Mouse (Mus musculus): ENCODE measurements around the gene Gm10096. TPM values are rescaled to one million over a fixed set of nuclear protein-coding genes. Genes with fewer than 3 reads are reported as not detected.
"Not testable (repeated sequence)": the region's sequence is repeated elsewhere in the genome, so short reads cannot be mapped to it uniquely, and the experiment has no call there.

Gm10096 gene
- not detected for total RNA-seq (2021)

DNA sequence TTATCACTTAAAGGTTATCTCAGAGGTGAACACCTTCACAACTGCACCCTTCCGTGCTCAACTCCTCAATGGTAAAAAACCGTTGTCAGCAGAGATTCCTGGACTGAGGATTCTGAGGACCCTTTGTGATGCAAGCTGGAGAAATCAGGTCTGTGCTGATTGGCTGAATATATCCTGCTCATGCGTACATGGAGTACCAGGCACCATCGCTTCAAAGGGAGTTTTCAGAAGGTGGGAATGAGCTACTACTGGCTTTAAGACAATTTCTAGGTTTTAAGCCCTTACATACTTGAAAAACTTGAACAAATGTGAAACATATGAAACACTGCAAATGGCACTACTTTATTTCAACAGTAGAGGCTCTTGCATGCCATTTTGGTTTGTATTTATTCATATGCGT lies at the start of gene Gm10096:
Gene Gm10096 (minus strand): TSS at position 101 of the 400 bp plus-strand sequence.
- DNase-seq = not testable (repeated sequence)

Measured in layer of hippocampus, postnatal 36 days (tissue).